Mouse (Mus musculus) frontal cortex, postnatal 36 days (tissue): ENCODE measurements around the gene D230025D16Rik.
A peak's percentile ranks its signal among the peaks of the same experiment; 100 is the strongest.
"Not testable (repeated sequence)": the region's sequence is repeated elsewhere in the genome, so short reads cannot be mapped to it uniquely, and the experiment has no call there.

Experiments used
- DNase-seq, 2 experiments: peaks; one replicate each; pipeline ENCODE4 v3.0.0; 2022; ENCODE audit warnings: low spot score in 2 of 2

D230025D16Rik gene

DNA sequence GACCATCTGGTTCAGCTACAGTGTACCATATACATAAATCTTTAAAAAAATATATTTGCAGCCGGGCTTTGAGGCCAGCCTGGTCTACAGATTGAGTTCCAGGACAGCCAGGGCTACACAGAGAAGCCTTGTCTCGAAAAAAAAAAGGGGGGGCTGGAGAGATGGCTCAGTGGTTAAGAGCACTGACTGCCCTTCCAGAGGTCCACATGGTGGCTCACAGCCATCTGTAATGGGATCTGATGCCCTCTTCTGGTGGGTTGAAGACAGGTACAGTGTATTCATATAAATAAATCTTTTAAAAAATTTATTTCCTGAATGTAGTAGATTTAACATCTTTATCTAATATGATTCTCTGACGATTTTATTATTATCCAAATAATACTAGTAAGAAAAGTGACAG lies 66.9 kb downstream of the D230025D16Rik start:
- DNase-seq, result not testable (repeated sequence)

DNA sequence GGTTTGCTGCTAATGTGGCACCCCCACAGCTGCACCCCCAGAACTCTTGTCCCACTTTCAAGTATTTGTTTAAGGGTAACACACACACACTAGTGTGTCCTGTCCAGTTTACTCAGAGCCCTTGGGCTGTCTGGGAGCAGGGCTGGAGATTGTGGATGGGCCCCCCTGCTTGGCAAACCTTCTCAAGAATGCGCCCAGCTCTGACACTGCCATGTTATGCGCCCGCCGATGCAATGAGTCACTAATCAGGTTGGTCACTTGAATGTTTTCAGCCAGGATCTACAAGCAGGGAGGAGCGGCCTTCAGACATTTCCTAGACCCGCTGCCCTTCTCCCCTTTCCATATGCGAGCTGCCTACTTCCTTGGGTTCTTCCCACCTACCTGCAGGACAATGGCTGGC lies 67.5 kb downstream of the D230025D16Rik start:
- no peak for DNase-seq

GRCm38 (mm10) chr8:105293405-105293804 lies 68.5 kb downstream of the D230025D16Rik start:
- no peak for DNase-seq

GRCm38 (mm10) chr8:105294776-105295175 lies 69.8 kb downstream of the D230025D16Rik start:
- no peak for DNase-seq

- DNase-seq, result no peak
Measured at GRCm38 (mm10) chr8:105295256-105295655, 70.3 kb downstream of the D230025D16Rik start.

DNA sequence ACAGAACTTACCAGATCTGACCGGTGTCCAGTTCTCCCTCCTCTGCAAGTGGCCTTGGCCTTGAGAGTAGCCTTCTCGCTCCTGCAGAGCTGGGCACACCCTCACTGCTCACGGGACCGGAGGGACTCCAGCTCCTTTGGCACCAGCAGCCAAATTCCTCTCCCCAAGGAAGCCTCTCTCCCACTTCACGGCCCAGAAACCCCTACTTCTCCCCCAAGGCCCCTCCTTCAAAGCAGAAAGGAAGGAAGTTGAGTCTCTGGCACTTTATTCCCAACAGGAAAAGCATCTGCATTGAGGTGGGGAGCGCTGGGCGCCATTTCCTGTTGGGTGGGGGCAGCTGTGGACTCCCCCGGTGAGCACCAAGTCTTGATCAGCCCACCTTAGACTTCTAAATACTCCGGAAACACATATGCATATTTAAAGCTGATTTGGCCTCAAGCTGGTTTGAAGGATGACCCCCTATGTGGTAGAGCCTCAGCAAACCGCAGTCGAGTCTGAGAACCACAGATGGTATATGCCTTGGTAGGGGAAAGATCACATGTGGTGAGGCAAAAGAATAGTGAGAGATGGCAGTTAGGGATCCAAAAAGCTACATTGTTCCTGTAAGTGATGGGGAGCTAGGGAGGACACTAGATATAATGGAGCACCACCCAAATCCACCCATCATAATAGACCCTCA lies 71.1 kb downstream of the D230025D16Rik start, which contains the start of gene Exoc3l:
Gene Exoc3l (minus strand): TSS at position 207 of the 679 bp plus-strand sequence.
- DNase-seq, result no peak

DNA sequence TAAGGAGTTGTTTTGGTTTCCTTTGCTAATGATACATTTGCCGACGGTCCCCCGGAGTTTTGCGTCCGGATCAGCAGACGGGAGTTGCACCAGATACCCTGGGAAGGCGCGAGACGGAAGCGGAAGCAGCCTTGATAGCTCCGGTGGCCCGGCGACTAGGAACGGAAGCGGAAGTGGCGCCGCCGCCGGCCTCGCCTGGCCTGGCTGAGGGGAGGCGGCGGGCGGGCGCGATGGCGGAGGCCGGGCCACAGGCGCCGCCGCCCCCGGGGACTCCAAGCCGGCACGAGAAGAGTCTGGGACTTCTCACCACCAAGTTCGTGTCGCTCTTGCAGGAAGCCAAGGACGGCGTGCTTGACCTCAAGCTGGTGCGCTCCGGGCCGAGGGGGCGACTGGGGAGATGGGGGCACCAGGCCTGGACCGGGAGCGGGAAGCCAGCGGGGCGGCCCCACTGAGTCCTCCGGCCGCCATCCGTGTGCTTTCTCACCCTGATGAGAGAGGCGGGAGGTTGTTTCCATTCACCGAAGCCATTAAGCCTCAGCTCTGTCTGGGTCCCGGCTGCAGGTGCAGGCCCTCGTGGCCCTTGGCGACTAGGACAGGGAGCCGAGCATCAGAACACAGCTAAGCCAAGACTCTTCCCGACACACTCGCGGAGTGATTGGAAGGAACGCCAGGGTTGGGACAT lies 72.7 kb downstream of the D230025D16Rik start, which contains the start of gene E2f4:
Gene E2f4 (plus strand): TSS at position 153 of the 682 bp plus-strand sequence.
- DNase-seq, result peak; percentile 92 to 94

GRCm38 (mm10) chr8:105298351-105299252 lies 73.7 kb downstream of the D230025D16Rik start:
- no peak for DNase-seq

DNA sequence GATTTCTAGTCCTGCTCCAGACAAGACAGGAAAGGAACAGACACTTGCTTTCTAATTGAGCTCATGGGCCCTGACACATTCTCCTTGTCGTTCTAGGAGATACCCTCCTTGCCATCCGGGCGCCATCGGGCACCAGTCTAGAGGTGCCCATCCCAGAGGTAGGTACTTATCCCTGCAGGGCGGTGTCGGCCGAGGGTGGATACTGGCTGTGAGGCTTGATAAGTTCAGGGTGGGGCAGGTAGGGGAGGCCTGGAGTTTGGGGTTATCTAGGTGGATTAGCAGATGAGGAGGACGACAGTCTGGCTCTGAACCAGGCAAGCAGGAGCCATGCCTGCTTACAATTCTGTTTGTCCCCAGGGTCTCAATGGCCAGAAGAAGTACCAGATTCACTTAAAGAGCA lies 75.0 kb downstream of the D230025D16Rik start:
- DNase-seq, result no peak
